Mouse (Mus musculus) adrenal gland, postnatal 10 days (tissue): Measurements from ENCODE around the gene Sh3d19. TPM values are rescaled to one million over a fixed set of nuclear protein-coding genes. Genes with fewer than 3 reads are reported as not detected.
"Not testable (repeated sequence)": the region's sequence is repeated elsewhere in the genome, so short reads cannot be mapped to it uniquely, and the experiment has no call there.

ENCODE experiments used
- DNase-seq: peaks from one replicate; pipeline ENCODE4 v3.0.0; 2021; ENCODE audit warnings: mixed read lengths
- total RNA-seq, 2 experiments: library from RNA; stranded (reverse); gene quantifications; 2 replicates each; pipeline ENCODE4 v1.2.3; 2021

The Sh3d19 gene
- total RNA-seq, 2 experiments from 2014 or later, result 26.2 to 28.9 TPM

DNA sequence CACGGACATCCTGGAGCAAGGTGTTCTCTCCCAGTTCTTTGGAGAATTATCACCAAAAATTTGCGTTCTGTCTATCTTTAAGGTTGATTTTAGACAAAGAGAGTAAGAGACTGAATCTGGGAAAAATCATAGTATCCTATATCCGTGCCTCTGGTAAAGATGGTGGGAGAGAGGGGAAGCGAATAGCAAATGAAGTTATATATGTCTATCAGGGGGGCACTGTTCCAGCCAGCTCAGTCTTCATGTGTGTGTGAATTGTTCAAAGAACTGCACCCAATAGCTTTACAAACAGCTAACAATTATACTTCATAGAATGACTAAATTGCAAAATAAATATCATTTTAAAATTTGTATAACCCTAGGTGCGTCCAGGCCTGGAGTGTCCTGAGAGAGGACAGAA lies 123.0 kb downstream of the Sh3d19 start:
- no peak for DNase-seq

DNA sequence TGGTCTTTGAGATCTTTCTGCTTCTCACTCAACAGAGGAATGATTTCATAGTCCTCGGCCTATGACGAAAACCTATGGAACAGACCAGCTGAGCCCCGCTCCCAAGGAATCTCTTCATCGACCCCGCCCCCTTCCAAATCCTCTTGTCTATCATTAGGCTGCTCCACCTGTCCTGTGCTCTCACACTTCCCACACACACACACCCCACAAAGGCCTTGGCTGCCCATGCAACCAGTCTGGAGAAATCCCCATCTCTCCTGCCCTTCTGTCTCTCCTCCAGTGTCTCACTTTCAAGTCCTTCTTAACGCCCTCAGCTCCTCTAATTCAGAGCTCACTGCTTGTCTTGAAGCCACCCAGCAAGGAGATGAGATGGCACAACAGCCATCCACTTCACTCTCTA lies 131.0 kb downstream of the Sh3d19 start:
- no peak for DNase-seq

DNA sequence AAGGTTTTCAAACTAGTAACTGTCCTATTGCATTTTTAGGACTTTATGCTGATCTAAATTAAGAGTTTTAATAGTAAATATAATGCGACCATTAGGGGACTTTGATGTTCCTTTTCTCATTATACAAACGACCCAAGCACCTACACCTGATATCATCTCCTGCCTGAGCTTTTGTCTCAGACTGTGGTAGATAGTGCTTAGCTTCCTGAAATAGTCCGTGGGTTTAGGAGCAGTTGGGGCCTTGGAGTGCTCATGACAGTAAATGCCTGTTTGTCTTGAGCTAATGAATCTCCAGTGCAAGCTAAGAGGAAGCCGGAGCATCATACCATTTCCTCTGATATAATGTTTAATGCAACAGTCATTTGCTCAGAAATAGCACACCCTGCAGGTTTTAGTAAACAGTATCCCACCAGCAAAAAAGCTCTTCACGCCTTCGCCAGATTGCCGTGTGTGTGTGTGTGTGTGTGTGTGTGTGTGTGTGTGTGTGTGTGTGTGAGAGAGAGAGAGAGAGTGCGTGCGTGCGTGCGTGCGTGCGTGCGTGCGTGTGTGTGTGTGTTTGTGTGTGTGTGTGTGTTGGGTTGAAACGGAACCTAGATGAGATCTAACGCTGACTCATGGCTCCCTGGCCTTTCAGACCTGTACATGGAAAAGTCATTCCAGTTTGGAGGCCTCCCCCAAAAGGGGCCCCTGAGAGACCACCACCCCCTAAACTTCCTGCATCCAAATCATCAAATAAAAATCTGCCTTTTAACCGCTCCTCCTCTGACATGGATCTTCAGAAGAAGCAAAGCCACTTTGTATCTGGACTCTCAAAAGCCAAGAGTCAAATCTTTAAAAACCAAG lies 132.8 kb downstream of the Sh3d19 start:
- no peak for DNase-seq

DNA sequence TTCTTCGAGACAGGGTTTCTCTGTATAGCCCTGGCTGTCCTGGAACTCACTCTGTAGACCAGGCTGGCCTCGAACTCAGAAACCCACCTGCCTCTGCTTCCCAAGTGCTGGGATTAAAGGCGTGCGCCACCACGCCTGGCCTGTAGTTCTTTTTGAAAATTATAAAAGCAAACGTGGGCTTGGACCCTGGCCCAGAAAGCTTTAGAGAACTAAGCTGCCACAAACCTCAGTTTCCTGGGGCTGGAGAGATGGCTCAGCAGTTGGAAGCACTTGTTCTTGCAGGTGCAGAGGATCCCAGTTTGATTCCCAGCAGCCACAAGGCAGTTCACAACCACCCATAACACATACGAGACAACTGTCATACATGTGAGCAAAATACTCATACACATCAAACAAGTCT lies 133.5 kb downstream of the Sh3d19 start:
- DNase-seq, result not testable (repeated sequence)

DNA sequence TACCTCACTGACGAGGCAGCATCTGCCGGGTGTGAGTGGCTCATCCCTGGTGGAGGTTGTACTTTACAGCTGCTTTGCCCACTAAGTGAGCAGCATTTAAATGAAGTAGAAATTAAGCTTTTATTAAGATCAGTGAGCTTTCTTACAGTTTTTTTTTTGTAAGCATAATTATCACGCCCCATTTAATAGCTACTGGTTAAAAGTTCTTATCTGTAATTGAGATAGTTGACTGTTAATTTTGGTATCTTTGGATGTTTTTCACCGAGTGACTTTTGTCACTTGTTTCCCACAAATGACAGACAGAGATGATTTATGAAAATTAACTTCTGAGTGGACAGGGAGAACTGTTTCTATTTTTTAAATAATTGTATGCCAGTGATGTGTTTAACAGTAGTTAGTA lies 134.0 kb downstream of the Sh3d19 start:
- no peak for DNase-seq

GRCm38 (mm10) chr3:86106086-86106632 lies 135.2 kb downstream of the Sh3d19 start:
- DNase-seq, result no peak

GRCm38 (mm10) chr3:86107637-86108539 lies 137.0 kb downstream of the Sh3d19 start:
- DNase-seq, result no peak

DNA sequence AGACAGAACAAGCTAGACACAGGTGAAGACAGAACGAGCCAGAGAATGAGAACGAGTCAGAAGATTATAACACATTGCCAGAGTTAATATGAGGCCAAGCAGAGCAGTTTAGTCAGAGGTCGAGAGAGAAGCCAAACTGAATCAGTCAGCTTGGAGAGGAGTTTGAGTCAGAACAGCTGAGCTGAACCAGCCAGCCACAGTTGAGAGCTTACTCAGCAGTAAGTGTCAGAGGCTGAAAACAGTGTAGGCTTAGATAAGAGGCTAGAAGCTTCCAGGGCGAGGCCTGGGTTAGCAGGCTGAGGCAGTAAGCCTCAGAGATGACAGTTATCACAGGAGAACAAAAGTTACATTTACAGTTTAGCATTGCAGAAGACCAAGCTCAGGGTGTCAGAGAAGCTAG lies 137.7 kb downstream of the Sh3d19 start:
- DNase-seq, result no peak

- no peak for DNase-seq
Measured at GRCm38 (mm10) chr3:86109099-86109498, 138.2 kb downstream of the Sh3d19 start.

DNA sequence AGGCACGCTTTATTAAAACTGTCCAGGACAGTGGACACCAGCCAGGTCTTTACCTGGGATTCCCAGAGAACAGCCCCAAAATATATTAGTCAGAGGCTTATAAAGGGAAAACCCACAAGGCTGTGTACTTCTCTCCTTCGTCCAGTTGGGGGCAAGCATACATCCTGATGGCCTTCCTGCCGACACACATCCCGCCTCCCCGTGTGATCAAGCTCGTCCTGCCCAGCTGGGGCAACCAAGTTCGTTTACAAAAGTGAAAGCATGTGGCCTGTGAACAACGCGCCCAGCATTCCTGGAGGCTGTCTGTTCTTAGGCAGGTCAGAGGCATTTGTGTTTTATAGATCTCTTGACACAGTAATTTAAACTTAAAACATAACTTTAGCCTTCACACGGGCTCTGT lies 139.2 kb downstream of the Sh3d19 start:
- peak; percentile 62 for DNase-seq

DNA sequence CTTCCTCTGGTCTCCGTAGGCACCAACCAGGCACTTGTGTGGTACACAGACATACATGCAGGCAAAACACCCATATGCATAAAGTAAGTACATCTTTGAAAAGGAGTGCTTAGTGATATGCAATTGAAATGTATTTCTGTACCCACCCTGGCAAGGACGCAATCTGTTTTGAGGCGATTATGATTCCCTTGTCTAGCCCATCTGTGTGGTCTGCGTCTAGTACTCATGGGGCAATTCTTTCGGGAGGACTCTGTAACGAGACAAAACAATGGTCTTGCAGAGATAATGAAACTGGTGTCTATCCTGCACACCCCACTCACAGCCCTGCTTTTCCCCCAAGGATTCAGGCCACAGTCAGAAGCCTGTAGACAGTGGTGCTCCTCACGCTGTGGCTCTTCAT lies 141.9 kb downstream of the Sh3d19 start:
- DNase-seq, result no peak

DNA sequence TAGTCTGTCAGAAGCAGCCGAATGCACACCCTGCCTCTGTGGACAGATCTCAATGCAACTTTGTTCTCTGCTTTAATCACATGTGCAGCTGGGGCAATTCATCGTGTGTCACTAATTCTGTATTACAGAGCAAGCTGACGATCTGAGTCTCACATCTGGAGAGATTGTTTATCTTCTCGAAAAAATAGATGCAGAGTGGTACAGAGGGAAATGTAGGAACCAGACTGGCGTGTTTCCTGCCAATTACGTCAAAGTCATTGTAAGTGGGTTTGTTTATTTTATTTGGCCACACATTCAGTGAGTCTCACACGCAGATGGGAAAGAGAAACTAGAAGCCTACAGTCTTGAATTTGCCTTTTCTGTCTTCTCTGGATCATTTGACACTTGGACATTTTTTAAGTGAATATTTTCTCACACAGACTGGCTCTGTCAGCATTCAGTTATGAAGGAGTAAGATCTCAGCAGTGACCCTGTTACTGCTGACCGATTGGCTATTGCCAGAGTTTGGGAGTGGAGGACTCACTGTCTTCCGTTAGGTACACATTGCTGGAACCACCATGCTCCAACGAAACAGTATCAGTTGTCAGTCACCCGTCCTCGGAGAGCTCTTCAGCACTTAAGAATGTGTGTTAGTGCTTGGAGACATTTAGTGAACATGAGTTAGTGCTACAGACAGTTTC lies 143.9 kb downstream of the Sh3d19 start:
- no peak for DNase-seq

- no peak for DNase-seq
Measured at GRCm38 (mm10) chr3:86116951-86117350, 146.0 kb downstream of the Sh3d19 start.

GRCm38 (mm10) chr3:86119237-86119932 lies 148.5 kb downstream of the Sh3d19 start:
- no peak for DNase-seq

GRCm38 (mm10) chr3:86122156-86122555 lies 151.2 kb downstream of the Sh3d19 start:
- no peak for DNase-seq

- no peak for DNase-seq
Measured at GRCm38 (mm10) chr3:86123251-86123746, 152.4 kb downstream of the Sh3d19 start.

DNA sequence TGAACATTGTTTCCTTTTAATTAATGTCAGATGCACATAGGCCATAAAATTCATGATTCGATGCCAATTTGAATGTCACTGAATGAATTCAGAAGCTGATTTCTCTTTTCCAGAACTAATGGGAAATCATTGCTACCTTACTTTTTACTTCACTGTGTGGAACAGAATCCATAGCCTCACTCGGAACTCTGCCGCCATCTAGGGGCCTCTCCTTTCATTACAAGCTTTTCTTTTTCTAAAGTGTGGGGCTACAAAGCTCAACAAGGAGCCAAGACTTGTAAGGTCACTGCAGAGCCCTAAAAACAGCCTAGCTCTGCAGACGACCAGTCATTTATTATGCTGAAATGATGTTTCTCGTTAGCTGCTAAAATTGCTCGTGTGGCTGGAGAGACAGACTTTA lies 158.8 kb downstream of the Sh3d19 start:
- peak; percentile 83 for DNase-seq

GRCm38 (mm10) chr3:86134939-86135638 lies 164.2 kb downstream of the Sh3d19 start:
- no peak for DNase-seq

GRCm38 (mm10) chr3:86135886-86136563 lies 165.1 kb downstream of the Sh3d19 start:
- DNase-seq, result no peak

DNA sequence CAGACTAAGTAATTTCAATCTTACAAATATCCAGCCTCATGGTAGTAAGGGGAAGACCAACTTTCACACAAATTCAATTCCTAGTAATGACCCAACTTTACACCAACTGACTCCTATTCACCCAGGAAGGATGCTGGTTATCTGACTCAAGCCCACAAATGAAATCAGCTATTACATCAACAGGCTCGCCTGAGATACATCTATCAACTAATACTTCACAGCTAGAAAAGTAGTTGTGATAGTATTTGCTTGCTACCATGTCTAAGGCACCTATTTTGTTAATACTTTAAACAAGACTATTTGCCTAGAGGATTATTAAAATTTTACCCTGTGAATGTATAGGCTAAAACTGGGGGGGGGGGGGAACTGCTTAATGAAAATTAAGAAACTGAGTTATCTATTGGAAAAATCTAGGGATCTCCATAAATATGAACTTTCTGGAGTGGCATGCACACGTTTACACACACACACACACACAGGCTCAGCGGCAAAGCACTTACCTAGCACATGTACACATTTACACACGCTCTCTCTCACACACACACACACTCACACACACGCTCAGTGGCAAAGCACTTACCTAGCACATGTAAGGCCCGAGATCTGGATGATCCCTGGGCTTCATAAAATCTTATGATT lies 166.1 kb downstream of the Sh3d19 start:
- DNase-seq, result no peak
